Mouse (Mus musculus) embryonic fibroblast, embryonic 13.5 days (primary cell): ENCODE measurements around the gene Gpr27.

Experiments
- CTCF ChIP-seq: IDR thresholded peaks from 2 replicates; pipeline ENCODE4 v1.5.1; 2011; ENCODE audit warnings: mild to moderate bottlenecking, control low read depth, low read length, moderate library complexity, borderline replicate concordance; ENCODE audit not compliant: insufficient read depth
- POLR2A ChIP-seq: IDR thresholded peaks from 2 replicates; pipeline ENCODE4 v1.6.1; 2011; ENCODE audit warnings: low read depth, mild to moderate bottlenecking, control low read depth, low read length, moderate library complexity

DNA sequence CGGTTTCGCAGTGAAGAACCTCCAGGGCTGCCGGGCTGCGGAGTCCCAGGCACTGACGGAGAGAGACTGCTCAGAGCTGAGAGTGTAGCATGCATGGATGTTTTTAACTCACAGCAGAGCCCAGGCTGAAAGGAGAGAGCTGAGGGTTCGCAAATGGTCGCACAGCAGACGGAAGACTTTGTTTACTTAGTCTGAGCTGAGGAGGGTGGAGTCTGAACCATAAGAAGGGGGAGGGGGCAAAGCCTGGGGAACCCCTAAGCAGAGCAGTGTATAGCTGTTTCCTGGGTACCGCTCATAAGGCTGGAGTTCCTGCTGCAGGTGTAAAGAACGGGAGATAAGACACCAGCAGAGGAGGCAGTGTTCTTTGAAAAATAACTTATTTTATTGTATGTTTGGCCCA lies 46.1 kb upstream of the Gpr27 start:
- no peak for TF ChIP-seq CTCF
- TF ChIP-seq POLR2A, result no peak
